Mouse (Mus musculus): Measurements from ENCODE around the gene Gprin2.

- TF ChIP-seq POLR2A (IDR thresholded peaks at IDR 0.05; ENCODE audit: insufficient read depth, low read length): no peak
- no peak for TF ChIP-seq CTCF (IDR thresholded peaks at IDR 0.05; ENCODE audit: low read depth, low read length)
- no peak for TF ChIP-seq EP300 (IDR thresholded peaks at IDR 0.05; ENCODE audit: insufficient read depth, low read depth, low read length)
These were observed 14.1 kb upstream of the Gprin2 start for GRCm38 (mm10) chr14:34215451-34216127.
